Mouse (Mus musculus) cortical plate, adult 2 months (tissue): ENCODE data around the gene Gucd1.

Source experiments
- CTCF ChIP-seq: fragments of 200-500 bp; IDR thresholded peaks from 2 replicates; pipeline ENCODE4 v1.5.1; 2011; ENCODE audit warnings: mild to moderate bottlenecking, control low read depth, low read length; ENCODE audit not compliant: insufficient read depth; ENCODE audit errors: extremely low read depth
- POLR2A ChIP-seq: fragments of 200-500 bp; IDR thresholded peaks from 2 replicates; pipeline ENCODE4 v1.6.1; 2011; ENCODE audit warnings: mild to moderate bottlenecking, low read length, control low read depth; ENCODE audit not compliant: insufficient read depth; ENCODE audit errors: extremely low read depth

- no peak for TF ChIP-seq POLR2A
- TF ChIP-seq CTCF = no peak
These were observed 153.0 kb downstream of the Gucd1 start for GRCm38 (mm10) chr10:75364796-75365195.
